In genomic region chr16:97679820-97680219, GRCm38 (mm10) we compare ENCODE assay signal across 19 mouse cellular contexts.
"Had no signal": no experiment of that assay in that cellular context is flagged by ENCODE, and none has a peak within 500 bp of the region (broad histone marks: within the 10 kb centered on the region; RNA-seq: fewer than 3 reads in every experiment).

No protein-coding gene starts in this region.

- ATAC-seq: liver, postnatal 0 days; midbrain, embryonic 13.5 days; midbrain, embryonic 16.5 days had no signal

- H3K9me3 ChIP-seq: liver, embryonic 15.5 days; lung, embryonic 15.5 days; megakaryocyte, embryonic 14.5 days; midbrain, embryonic 13.5 days; neural tube, embryonic 13.5 days; neural tube, embryonic 15.5 days had no signal

- H3K4me2 ChIP-seq: liver, embryonic 15.5 days; lung, embryonic 15.5 days; midbrain, embryonic 11.5 days; midbrain, embryonic 13.5 days; neural tube, embryonic 13.5 days; neural tube, embryonic 15.5 days had no signal

- H3K4me3 ChIP-seq: liver, embryonic 15.5 days; lung, embryonic 15.5 days; megakaryocyte, embryonic 14.5 days; midbrain, embryonic 13.5 days; myocyte; neural tube, embryonic 13.5 days; neural tube, embryonic 15.5 days had no signal

- H3K4me1 ChIP-seq: liver, embryonic 15.5 days; megakaryocyte, embryonic 14.5 days; midbrain, embryonic 13.5 days; neural tube, embryonic 13.5 days; neural tube, embryonic 15.5 days had no signal

- H3K27ac ChIP-seq: liver, embryonic 15.5 days; lung, embryonic 15.5 days; macrophage; midbrain, embryonic 13.5 days; neural tube, embryonic 13.5 days; neural tube, embryonic 15.5 days had no signal

- H3K36me3 ChIP-seq: liver, embryonic 15.5 days; lung, embryonic 15.5 days; midbrain, embryonic 13.5 days; neural tube, embryonic 13.5 days; neural tube, embryonic 15.5 days had no signal

- H3K9ac ChIP-seq: liver, embryonic 15.5 days; liver, postnatal 0 days; lung, embryonic 15.5 days; midbrain, embryonic 13.5 days; neural tube, embryonic 13.5 days; neural tube, embryonic 15.5 days had no signal

- DNase-seq: liver, postnatal 0 days; lung, adult 2 months; lung, postnatal 14 days; retina, postnatal 1 day; right cerebral cortex, adult 18-20 months; spleen, adult 18-20 months; thymus, adult 18-20 months; thymus, postnatal 14 days; thymus, postnatal 36 days had no signal

- H3K27me3 ChIP-seq: liver, embryonic 15.5 days; lung, embryonic 15.5 days; midbrain, embryonic 13.5 days; neural tube, embryonic 13.5 days; neural tube, embryonic 15.5 days had no signal
